Mouse (Mus musculus): ENCODE results near the gene Adamts13.

The Adamts13 gene

GRCm38 (mm10) chr2:27037008-27037407 lies 63.8 kb downstream of the Adamts13 start:
- no peak for DNase-seq (ENCODE audit: low spot score)

GRCm38 (mm10) chr2:27038596-27038995 lies 65.4 kb downstream of the Adamts13 start:
- no peak for DNase-seq (ENCODE audit: low spot score)

GRCm38 (mm10) chr2:27039286-27039685 lies 66.1 kb downstream of the Adamts13 start:
- no peak for DNase-seq (ENCODE audit: low spot score)

GRCm38 (mm10) chr2:27042131-27042844 lies 69.1 kb downstream of the Adamts13 start:
- no peak for DNase-seq (ENCODE audit: low spot score)

GRCm38 (mm10) chr2:27043461-27043860 lies 70.2 kb downstream of the Adamts13 start:
- peak; percentile 86 for DNase-seq (ENCODE audit: low spot score)

- DNase-seq (ENCODE audit: low spot score): no peak
Measured at GRCm38 (mm10) chr2:27044166-27044565, 71.0 kb downstream of the Adamts13 start.

- no peak for DNase-seq (ENCODE audit: low spot score)
Measured at GRCm38 (mm10) chr2:27044641-27045040, 71.4 kb downstream of the Adamts13 start.

- peak; percentile 63 for DNase-seq (ENCODE audit: low spot score)
Measured at GRCm38 (mm10) chr2:27045979-27046770, 73.0 kb downstream of the Adamts13 start.

GRCm38 (mm10) chr2:27049408-27049807 lies 76.2 kb downstream of the Adamts13 start:
- DNase-seq (ENCODE audit: low spot score): no peak

GRCm38 (mm10) chr2:27058251-27058650 lies 85.0 kb downstream of the Adamts13 start:
- no peak for DNase-seq (ENCODE audit: low spot score)

- peak; percentile 55 for DNase-seq (ENCODE audit: low spot score)
Measured at GRCm38 (mm10) chr2:27058751-27059150, 85.5 kb downstream of the Adamts13 start.

- DNase-seq (ENCODE audit: low spot score): no peak
Measured at GRCm38 (mm10) chr2:27059187-27059586, 86.0 kb downstream of the Adamts13 start.

Data from ovary, postnatal 36 days (tissue).